Mouse (Mus musculus) left cerebral cortex, postnatal 25 days (tissue): ENCODE measurements around the gene BC052040. TPM values are rescaled to one million over a fixed set of nuclear protein-coding genes. Genes with fewer than 3 reads are reported as not detected.
A peak's percentile ranks its signal among the peaks of the same experiment; 100 is the strongest.

Source experiments
- DNase-seq, 2 experiments: peaks; one replicate each; pipeline ENCODE4 v3.0.0; 2022; ENCODE audit warnings: low spot score in 2 of 2, mixed read lengths in 1 of 2
- intact Hi-C: fragments of 180-260 bp; cut with DNase I; formaldehyde crosslinking; loops from one replicate; pipeline ENCODE4 v1.15.1; 2025
- total RNA-seq, 2 experiments: library from RNA; stranded (reverse); gene quantifications; 2 replicates each; pipeline ENCODE4 v1.2.3; 2021

BC052040 gene
- total RNA-seq, 2 experiments from 2014 or later, result 6.7 to 7.6 TPM

GRCm38 (mm10) chr2:115687612-115688011, 106.1 kb downstream of the BC052040 start:
- intact Hi-C loops, result no loop called here

GRCm38 (mm10) chr2:115688282-115688681, 106.8 kb downstream of the BC052040 start:
- intact Hi-C loops, result no loop called here
- peak; percentile 44 to 70 for DNase-seq

More at GRCm38 (mm10) chr2:115687612-115688011, 106.1 kb downstream of the BC052040 start:
- no peak for DNase-seq

- DNase-seq, result no peak
- intact Hi-C loops, result no loop called here
These were observed 112.3 kb downstream of the BC052040 start for GRCm38 (mm10) chr2:115693841-115694240.

- no peak for DNase-seq
- intact Hi-C loops, result no loop called here
These were observed 112.9 kb downstream of the BC052040 start for GRCm38 (mm10) chr2:115694386-115694785.

GRCm38 (mm10) chr2:115699032-115699431, 117.5 kb downstream of the BC052040 start:
- DNase-seq, result no peak
- intact Hi-C loops, result no loop called here

GRCm38 (mm10) chr2:115702610-115703009, 121.1 kb downstream of the BC052040 start:
- intact Hi-C loops, result no loop called here

GRCm38 (mm10) chr2:115717535-115717934, 136.0 kb downstream of the BC052040 start:
- intact Hi-C loops, result no loop called here
- no peak for DNase-seq

More at GRCm38 (mm10) chr2:115702610-115703009, 121.1 kb downstream of the BC052040 start:
- DNase-seq, result no peak

GRCm38 (mm10) chr2:115717980-115718379, 136.5 kb downstream of the BC052040 start:
- intact Hi-C loops, result no loop called here
- no peak for DNase-seq

GRCm38 (mm10) chr2:115723452-115723851, 141.9 kb downstream of the BC052040 start:
- DNase-seq, result no peak
- intact Hi-C loops, result no loop called here

- no peak for DNase-seq
- intact Hi-C loops, result no loop called here
These were observed 142.7 kb downstream of the BC052040 start for GRCm38 (mm10) chr2:115724216-115724615.

- DNase-seq, result no peak
- intact Hi-C loops, result no loop called here
These were observed 143.2 kb downstream of the BC052040 start for GRCm38 (mm10) chr2:115724726-115725125.

- no peak for DNase-seq
- intact Hi-C loops, result no loop called here
These were observed 144.0 kb downstream of the BC052040 start for GRCm38 (mm10) chr2:115725503-115725902.

GRCm38 (mm10) chr2:115725926-115726325, 144.4 kb downstream of the BC052040 start:
- no peak for DNase-seq
- intact Hi-C loops, result no loop called here

- intact Hi-C loops, result no loop called here
These were observed 145.3 kb downstream of the BC052040 start for GRCm38 (mm10) chr2:115726806-115727205.

GRCm38 (mm10) chr2:115728627-115729026, 147.1 kb downstream of the BC052040 start:
- intact Hi-C loops, result no loop called here
- DNase-seq, result no peak

More at GRCm38 (mm10) chr2:115726806-115727205, 145.3 kb downstream of the BC052040 start:
- no peak for DNase-seq

GRCm38 (mm10) chr2:115730502-115730901, 149.0 kb downstream of the BC052040 start:
- no peak for DNase-seq
- intact Hi-C loops, result no loop called here

GRCm38 (mm10) chr2:115731171-115731570, 149.7 kb downstream of the BC052040 start:
- DNase-seq, result no peak
- intact Hi-C loops, result no loop called here

GRCm38 (mm10) chr2:115732572-115732971, 151.1 kb downstream of the BC052040 start:
- intact Hi-C loops, result no loop called here

GRCm38 (mm10) chr2:115733017-115733692, 151.6 kb downstream of the BC052040 start:
- intact Hi-C loops, result no loop called here
- no peak for DNase-seq

More at GRCm38 (mm10) chr2:115732572-115732971, 151.1 kb downstream of the BC052040 start:
- no peak for DNase-seq

GRCm38 (mm10) chr2:115734850-115735249, 153.3 kb downstream of the BC052040 start:
- intact Hi-C loops, result no loop called here
- no peak for DNase-seq

- DNase-seq, result no peak
- intact Hi-C loops, result no loop called here
These were observed 154.9 kb downstream of the BC052040 start for GRCm38 (mm10) chr2:115736416-115736815.
